Mouse (Mus musculus): Measurements from ENCODE around the gene Sdk2.

GRCm38 (mm10) chr11:113927231-113927630 is 139.6 kb downstream of the Sdk2 start:
- TF ChIP-seq CTCF (IDR thresholded peaks at IDR 0.05; ENCODE audit: borderline replicate concordance, extremely low read depth, insufficient read depth, insufficient read length) (no peak), POLR2A (IDR thresholded peaks at IDR 0.05; ENCODE audit: borderline replicate concordance, extremely low read depth, insufficient read depth, insufficient read length, poor library complexity, severe bottlenecking) (no peak)
